Mouse (Mus musculus) ES-Bruce4 (cell line): ENCODE measurements at regions not wholly inside any gene's neighbourhood (a gene's known extent, or its start where the extent isn't known, plus 50 kb on each side); places are given as distances from the start of the nearest gene placed in this dataset.

Experiments used
- H3K27ac ChIP-seq: 2 replicates; pipeline ENCODE4 v1.5.1; 2012; ENCODE audit warnings: low read length, inconsistent platforms; ENCODE audit not compliant: insufficient read depth
- H3K27me3 ChIP-seq: 2 replicates; pipeline ENCODE4 v1.6.1; 2012; ENCODE audit warnings: mild to moderate bottlenecking, low read length, inconsistent platforms; ENCODE audit not compliant: control insufficient read depth, poor library complexity, insufficient read depth, severe bottlenecking
- H3K36me3 ChIP-seq: 2 replicates; pipeline ENCODE4 v1.6.1; 2012; ENCODE audit warnings: inconsistent platforms, mild to moderate bottlenecking, low read length, moderate library complexity; ENCODE audit not compliant: control insufficient read depth, poor library complexity, insufficient read depth, severe bottlenecking
- H3K4me1 ChIP-seq: one replicate; pipeline ENCODE4 v1.8.1; 2011; ENCODE audit warnings: low read length; ENCODE audit not compliant: control insufficient read depth, insufficient read depth
- H3K4me3 ChIP-seq: 2 replicates; pipeline ENCODE4 v1.5.1; 2011; ENCODE audit warnings: low read depth, mild to moderate bottlenecking, low read length
- H3K9ac ChIP-seq: 2 replicates; pipeline ENCODE4 v1.6.1; 2012; ENCODE audit warnings: low read depth, mild to moderate bottlenecking, inconsistent platforms; ENCODE audit not compliant: poor library complexity, severe bottlenecking
- H3K9me3 ChIP-seq: replicated peaks from 2 replicates; pipeline ENCODE4 v1.6.1; 2012; ENCODE audit warnings: mild to moderate bottlenecking, low read length, inconsistent platforms; ENCODE audit not compliant: control insufficient read depth, poor library complexity, insufficient read depth, severe bottlenecking
- CTCF ChIP-seq: IDR thresholded peaks from one replicate; pipeline ENCODE4 v1.8.1; 2011; ENCODE audit warnings: low read depth, low read length
- EP300 ChIP-seq: IDR thresholded peaks from 2 replicates; pipeline ENCODE4 v1.6.1; 2011; ENCODE audit warnings: low read depth, low read length; ENCODE audit not compliant: insufficient read depth
- POLR2A ChIP-seq: IDR thresholded peaks from one replicate; pipeline ENCODE4 v1.8.1; 2011; ENCODE audit warnings: low read length; ENCODE audit not compliant: insufficient read depth

DNA sequence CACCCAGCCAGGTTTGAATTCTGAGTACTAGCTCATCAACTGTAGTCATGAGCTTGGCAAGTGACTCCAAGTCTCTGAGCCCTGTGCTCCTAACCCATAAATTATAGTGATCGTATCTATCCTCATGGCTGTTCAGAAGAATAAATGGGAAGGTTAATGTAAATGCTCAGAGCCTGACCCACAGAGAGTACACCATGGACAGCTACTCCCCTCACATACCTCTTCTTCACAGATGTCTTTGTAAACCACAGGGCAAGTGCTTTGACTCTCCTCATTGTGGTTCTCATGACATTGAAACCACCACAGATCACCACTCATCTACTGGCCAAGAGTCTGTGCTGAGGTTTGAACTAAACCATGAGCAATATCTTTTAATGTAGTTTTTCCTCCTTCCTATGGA is 513.4 kb upstream of the Gm26657 start:
- no peaks in the 10 kb centered on the region for H3K36me3 ChIP-seq
- no peak overlapping the region for H3K9ac ChIP-seq
- no peaks in the 10 kb centered on the region for H3K9me3 ChIP-seq
- H3K4me3 ChIP-seq, result no peak overlapping the region
- H3K27ac ChIP-seq, result no peak overlapping the region
- H3K4me1 ChIP-seq, result no peaks in the 10 kb centered on the region
- TF ChIP-seq POLR2A (no peak), EP300 (no peak), CTCF (no peak)
- H3K27me3 ChIP-seq, result no peaks in the 10 kb centered on the region

DNA sequence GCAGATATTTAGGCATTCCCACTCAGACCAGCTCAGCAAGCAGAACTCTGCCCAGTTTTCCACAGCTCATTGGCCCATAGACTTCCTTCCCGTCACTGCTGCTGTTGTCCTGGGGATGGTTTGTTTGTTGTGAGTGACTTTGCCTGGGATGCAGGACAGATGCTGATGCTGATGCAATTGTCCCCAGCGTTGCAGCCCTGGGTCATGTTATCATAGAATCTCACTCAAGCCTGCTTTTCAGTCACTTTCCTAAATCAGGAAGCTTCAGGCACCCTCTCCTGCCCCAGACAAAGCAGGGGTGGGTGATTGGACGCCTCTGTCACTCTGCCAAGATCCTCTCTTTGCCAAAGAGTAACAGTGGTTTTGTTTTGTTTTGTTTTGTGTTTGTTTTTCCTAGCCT is 515.3 kb upstream of the Gm26657 start:
- Histone ChIP-seq H3K9me3 (no peaks in the 10 kb centered on the region), H3K27ac (no peak overlapping the region), H3K4me3 (no peak overlapping the region), H3K36me3 (no peaks in the 10 kb centered on the region), H3K4me1 (no peaks in the 10 kb centered on the region), H3K9ac (no peak overlapping the region), H3K27me3 (no peaks in the 10 kb centered on the region)
- TF ChIP-seq POLR2A, result no peak
- no peak for TF ChIP-seq CTCF
- no peak for TF ChIP-seq EP300

DNA sequence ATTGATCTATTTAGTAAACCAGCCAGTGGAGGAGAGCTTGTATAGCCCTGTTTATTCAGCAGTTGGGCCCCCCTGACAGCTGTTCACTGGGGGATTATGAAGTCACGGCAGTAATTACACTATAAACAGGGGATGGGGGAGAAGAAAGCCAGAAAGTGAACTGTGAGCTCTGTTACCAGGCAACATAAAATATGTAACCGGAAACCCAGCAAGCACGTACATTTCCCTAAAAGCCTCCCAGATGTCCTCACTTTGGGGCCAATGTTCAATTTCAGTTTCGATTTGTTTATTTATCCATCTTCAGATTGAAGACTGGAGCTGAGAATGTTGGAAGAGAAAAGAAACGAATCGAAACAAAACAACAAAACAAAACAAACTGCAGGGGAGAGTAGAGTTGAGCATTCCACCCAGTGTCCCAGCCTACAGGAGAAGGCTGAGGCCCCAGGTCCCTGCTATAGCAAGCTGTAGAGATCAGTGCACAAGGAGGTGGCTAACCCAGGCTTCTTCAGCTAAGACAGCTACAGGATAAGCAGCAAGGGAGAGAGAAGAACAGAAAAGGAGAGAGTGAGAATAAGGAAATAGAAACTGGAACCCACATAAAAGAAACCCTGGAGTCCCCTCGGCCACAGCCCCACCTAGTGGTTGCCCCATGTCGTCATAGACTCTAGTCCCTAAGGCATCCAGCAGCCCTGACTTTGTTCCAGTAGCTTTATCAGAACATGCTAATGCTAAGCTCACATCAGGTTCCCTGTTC is 517.7 kb upstream of the Gm26657 start:
- Histone ChIP-seq H3K9ac (no peak overlapping the region), H3K27me3 (no peaks in the 10 kb centered on the region), H3K9me3 (no peaks in the 10 kb centered on the region), H3K36me3 (no peaks in the 10 kb centered on the region), H3K27ac (no peak overlapping the region), H3K4me1 (no peaks in the 10 kb centered on the region), H3K4me3 (no peak overlapping the region)
- TF ChIP-seq CTCF (peak; percentile 39), POLR2A (no peak), EP300 (no peak)

DNA sequence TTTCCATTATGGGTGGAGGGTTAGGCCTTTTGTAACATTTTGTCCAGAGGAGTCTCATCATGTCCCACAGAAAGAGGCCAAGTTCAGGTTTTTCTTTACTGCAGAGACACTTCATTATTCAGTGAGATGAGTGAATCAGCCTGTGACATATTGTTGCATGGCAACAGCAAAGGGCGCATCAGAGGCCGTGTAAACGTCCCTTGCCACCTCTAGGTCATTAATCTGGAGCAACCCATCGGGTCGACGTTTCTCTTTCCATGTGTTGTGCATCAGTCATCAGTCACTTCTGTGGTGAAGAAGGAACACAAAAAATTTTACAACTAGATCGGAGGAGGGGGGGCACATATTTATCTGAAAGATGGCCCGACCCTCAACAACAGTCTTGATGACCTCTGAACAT is 519.3 kb upstream of the Gm26657 start:
- no peaks in the 10 kb centered on the region for H3K36me3 ChIP-seq
- TF ChIP-seq POLR2A, result no peak
- no peak for TF ChIP-seq CTCF
- no peak for TF ChIP-seq EP300
- no peak overlapping the region for H3K4me3 ChIP-seq

DNA sequence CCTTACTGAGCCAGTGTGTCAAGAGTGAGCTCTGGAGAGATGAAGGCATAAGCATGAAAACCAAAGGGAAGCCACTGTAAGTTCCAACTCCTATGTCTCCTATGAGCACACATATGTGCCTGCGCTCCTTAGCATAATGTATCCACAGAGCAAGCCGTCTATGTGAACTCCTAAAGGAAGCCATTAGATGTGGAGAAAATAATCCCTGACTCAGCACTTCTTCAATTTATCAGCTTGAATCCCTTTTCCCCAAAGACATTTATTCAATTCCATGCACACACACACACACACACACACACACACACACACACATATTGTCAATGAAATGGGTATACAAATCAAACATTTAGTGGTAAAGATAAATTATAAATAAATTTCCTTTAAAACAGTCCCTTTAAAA is 530.4 kb upstream of the Gm26657 start:
- Histone ChIP-seq H3K4me3 (no peak overlapping the region), H3K9ac (no peak overlapping the region), H3K27me3 (no peaks in the 10 kb centered on the region), H3K4me1 (no peaks in the 10 kb centered on the region), H3K9me3 (no peaks in the 10 kb centered on the region), H3K27ac (no peak overlapping the region), H3K36me3 (no peaks in the 10 kb centered on the region)
- TF ChIP-seq EP300 (no peak), CTCF (no peak), POLR2A (no peak)

More for the DNA sequence above, 519.3 kb upstream of the Gm26657 start:
- Histone ChIP-seq H3K9me3 (no peaks in the 10 kb centered on the region), H3K4me1 (no peaks in the 10 kb centered on the region), H3K9ac (no peak overlapping the region), H3K27me3 (no peaks in the 10 kb centered on the region), H3K27ac (no peak overlapping the region)

DNA sequence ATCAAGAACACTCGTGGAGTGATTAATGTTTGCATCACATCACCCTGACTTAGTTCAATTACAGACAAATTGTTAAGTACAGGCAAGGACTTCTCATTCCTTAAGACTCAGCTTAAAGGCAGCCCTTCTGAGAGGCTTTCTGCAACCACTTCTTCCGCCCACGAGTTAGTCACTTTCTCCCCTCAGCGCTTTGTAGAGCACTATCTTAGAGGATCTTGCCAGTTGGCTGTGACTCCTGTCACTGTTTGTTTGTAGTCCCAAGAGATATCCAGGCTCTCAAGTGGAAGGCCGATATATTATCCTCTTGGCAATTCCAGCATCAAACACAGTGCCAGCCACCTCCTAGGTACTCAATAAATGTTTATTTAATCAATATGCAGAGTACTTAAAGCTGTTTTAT is 532.1 kb upstream of the Gm26657 start:
- H3K27me3 ChIP-seq, result no peaks in the 10 kb centered on the region
- no peaks in the 10 kb centered on the region for H3K9me3 ChIP-seq
- H3K27ac ChIP-seq, result no peak overlapping the region
- no peak overlapping the region for H3K9ac ChIP-seq
- no peaks in the 10 kb centered on the region for H3K4me1 ChIP-seq
- no peak overlapping the region for H3K4me3 ChIP-seq
- no peaks in the 10 kb centered on the region for H3K36me3 ChIP-seq
- TF ChIP-seq POLR2A (no peak), EP300 (no peak), CTCF (no peak)
